Mouse (Mus musculus): ENCODE results near the gene Plcl2. TPM values are rescaled to one million over a fixed set of nuclear protein-coding genes. Genes with fewer than 3 reads are reported as not detected.
A peak's percentile ranks its signal among the peaks of the same experiment; 100 is the strongest.

Plcl2 gene
- total RNA-seq, 2 experiments from 2014 or later: 51.0 to 57.3 TPM

GRCm38 (mm10) chr17:50731876-50732275 is 222.7 kb downstream of the Plcl2 start:
- DNase-seq (ENCODE audit: low spot score in 2 of 2): no peak

GRCm38 (mm10) chr17:50733390-50733789 is 224.2 kb downstream of the Plcl2 start:
- DNase-seq (ENCODE audit: low spot score in 2 of 2): no peak

- no peak for DNase-seq (ENCODE audit: low spot score in 2 of 2)
Measured at GRCm38 (mm10) chr17:50734781-50735180, 225.6 kb downstream of the Plcl2 start.

- DNase-seq (ENCODE audit: low spot score in 2 of 2): peak in 1 of 2 experiments; percentile 18
Measured at GRCm38 (mm10) chr17:50735382-50735954, 226.3 kb downstream of the Plcl2 start.

DNA sequence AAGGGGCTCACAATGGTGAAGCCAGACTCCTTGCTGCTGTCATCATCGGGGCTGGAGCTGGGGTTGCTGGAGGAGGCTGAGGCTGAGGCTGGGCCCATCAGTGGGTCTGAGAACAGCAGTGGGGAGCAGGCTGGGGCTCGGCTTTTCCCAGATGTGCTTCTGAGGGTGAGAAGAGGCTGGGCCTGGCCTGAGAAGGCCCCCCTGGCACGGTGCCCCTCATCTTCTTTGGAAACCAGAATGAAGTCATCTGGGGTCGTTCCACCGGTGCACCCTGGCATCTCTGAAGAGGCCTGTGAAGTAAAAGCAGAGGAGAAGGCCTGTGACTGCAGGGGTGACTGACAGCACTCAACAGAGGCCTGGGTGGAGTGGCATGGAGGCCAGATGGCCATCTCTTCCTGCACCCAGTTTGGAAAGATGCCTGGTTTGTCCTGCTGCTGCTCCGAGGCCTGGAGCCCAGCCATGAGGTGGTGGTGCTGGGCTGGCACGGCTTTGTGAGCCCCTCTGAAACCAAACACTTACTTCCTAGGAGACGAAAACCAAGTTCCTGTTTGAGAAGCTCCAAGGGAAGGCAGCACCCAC is 226.8 kb downstream of the Plcl2 start:
- peak in 1 of 2 experiments; percentile 25 for DNase-seq (ENCODE audit: low spot score in 2 of 2)

GRCm38 (mm10) chr17:50737068-50737467 is 227.9 kb downstream of the Plcl2 start:
- no peak for DNase-seq (ENCODE audit: low spot score in 2 of 2)

Other genes starting within 250 kb of the Plcl2 start
- 1 to 10 TPM; 1.8 to 2.6 TPM for gene Dazl, start 215.8 kb upstream of the Plcl2 start, total RNA-seq (2021)

All from layer of hippocampus, postnatal 14 days (tissue).